Mouse (Mus musculus): Measurements from ENCODE around the gene Olfr1116. TPM values are rescaled to one million over a fixed set of nuclear protein-coding genes. Genes with fewer than 3 reads are reported as not detected.
"Not testable (repeated sequence)": the region's sequence is repeated elsewhere in the genome, so short reads cannot be mapped to it uniquely, and the experiment has no call there.

Gene Olfr1116
- not detected in 2 replicates for total RNA-seq (2014; rRNA removed)
- polyA plus RNA-seq (2015; fragmentation: Nextera tagmentation; extraction: Ambion mirVana): not detected in 2 replicates

- H3K9ac ChIP-seq (replicated peaks; ENCODE audit: low read length): no peak within 1 kb of the TSS
- H3K36me3 ChIP-seq (ENCODE audit: insufficient read depth, low read length): no peaks in the 10 kb centered on the region
- no peak within 1 kb of the TSS for H3K27ac ChIP-seq
- no peaks in the 10 kb centered on the region for H3K9me3 ChIP-seq (ENCODE audit: low read length)
- DNase-seq (ENCODE audit: low spot score) (no peak), ATAC-seq (no peak)
- H3K4me3 ChIP-seq (ENCODE audit: low read length): no peak within 1 kb of the TSS
- no peak within 1 kb of the TSS for H3K4me2 ChIP-seq (ENCODE audit: low read depth, low read length)
- no peaks in the 10 kb centered on the region for H3K27me3 ChIP-seq (ENCODE audit: insufficient read depth, low read length)
- WGBS: 91% methylated on average over 1 of the region's 1 CpGs
- no peak for TF ChIP-seq CTCF (IDR thresholded peaks at IDR 0.05; ENCODE audit: low read depth)
- no peaks in the 10 kb centered on the region for H3K4me1 ChIP-seq (ENCODE audit: insufficient read depth, low read length)
These were observed at the start of gene Olfr1116 for GRCm38 (mm10) chr2:87267234-87267633. Gene Olfr1116, plus strand, starts transcription at chr2:87267534.

GRCm38 (mm10) chr2:87247713-87248112 lies 19.6 kb upstream of the Olfr1116 start, which contains the start of gene Olfr1115:
Gene Olfr1115, plus strand, starts transcription at chr2:87248013.
- 88% methylated on average over 2 of the region's 2 CpGs for WGBS
- H3K4me3 ChIP-seq (ENCODE audit: low read length): no peak within 1 kb of the TSS
- H3K27me3 ChIP-seq (ENCODE audit: insufficient read depth, low read length): no peaks in the 10 kb centered on the region
- no peak within 1 kb of the TSS for H3K9ac ChIP-seq (replicated peaks; ENCODE audit: low read length)
- DNase-seq (ENCODE audit: low spot score) (no peak), ATAC-seq (no peak)
- TF ChIP-seq CTCF (IDR thresholded peaks at IDR 0.05; ENCODE audit: low read depth): no peak
- H3K9me3 ChIP-seq (ENCODE audit: low read length): no peaks in the 10 kb centered on the region
- H3K4me2 ChIP-seq (ENCODE audit: low read depth, low read length): no peak within 1 kb of the TSS
- no peaks in the 10 kb centered on the region for H3K36me3 ChIP-seq (ENCODE audit: insufficient read depth, low read length)
- H3K4me1 ChIP-seq (ENCODE audit: insufficient read depth, low read length): no peaks in the 10 kb centered on the region
- no peak within 1 kb of the TSS for H3K27ac ChIP-seq

- H3K9me3 ChIP-seq (ENCODE audit: low read length); ATAC-seq; H3K9ac ChIP-seq (replicated peaks; ENCODE audit: low read length); H3K36me3 ChIP-seq (ENCODE audit: insufficient read depth, low read length); H3K4me2 ChIP-seq (ENCODE audit: low read depth, low read length); H3K4me1 ChIP-seq (ENCODE audit: insufficient read depth, low read length); H3K27ac ChIP-seq; H3K4me3 ChIP-seq (ENCODE audit: low read length); H3K27me3 ChIP-seq (ENCODE audit: insufficient read depth, low read length); DNase-seq (ENCODE audit: low spot score): not testable (repeated sequence)
These were observed 26.6 kb downstream of the Olfr1116 start for GRCm38 (mm10) chr2:87293977-87294376.

GRCm38 (mm10) chr2:87307281-87307680 lies 39.9 kb downstream of the Olfr1116 start, which contains the start of gene Olfr1118:
Gene Olfr1118, plus strand, starts transcription at chr2:87307581.
- ATAC-seq: no peak
- TF ChIP-seq CTCF (IDR thresholded peaks at IDR 0.05; ENCODE audit: low read depth): no peak
- H3K9ac ChIP-seq (replicated peaks; ENCODE audit: low read length): no peak within 1 kb of the TSS

More at GRCm38 (mm10) chr2:87307281-87307680, 39.9 kb downstream of the Olfr1116 start, which contains the start of gene Olfr1118:
- no peaks in the 10 kb centered on the region for H3K36me3 ChIP-seq (ENCODE audit: insufficient read depth, low read length)
- DNase-seq (ENCODE audit: low spot score): no peak
- H3K4me3 ChIP-seq (ENCODE audit: low read length): no peak within 1 kb of the TSS
- no peaks in the 10 kb centered on the region for H3K9me3 ChIP-seq (ENCODE audit: low read length)
- WGBS: 79% methylated on average over 1 of the region's 1 CpGs
- no peaks in the 10 kb centered on the region for H3K4me1 ChIP-seq (ENCODE audit: insufficient read depth, low read length)
- H3K27me3 ChIP-seq (ENCODE audit: insufficient read depth, low read length): no peaks in the 10 kb centered on the region
- H3K4me2 ChIP-seq (ENCODE audit: low read depth, low read length): no peak within 1 kb of the TSS
- no peak within 1 kb of the TSS for H3K27ac ChIP-seq

Small RNA genes lying within 50 kb of the gene (microRNA-seq; reads per million reads assigned to microRNA genes)
- gene Gm27438: 0 reads per million in 2 experiments

Other genes with a start within 250 kb of the Olfr1116 start
- gene Olfr1104, start 240.5 kb upstream of the Olfr1116 start, total RNA-seq (2014; rRNA removed): not detected in 2 replicates
- not detected in 2 replicates for gene Olfr1104, start 240.5 kb upstream of the Olfr1116 start, polyA plus RNA-seq (2015; fragmentation: Nextera tagmentation; extraction: Ambion mirVana)
- gene Olfr1105, start 231.0 kb upstream of the Olfr1116 start, total RNA-seq (2014; rRNA removed): not detected in 2 replicates
- gene Olfr1105, start 231.0 kb upstream of the Olfr1116 start, polyA plus RNA-seq (2015; fragmentation: Nextera tagmentation; extraction: Ambion mirVana): not detected in 2 replicates
- not detected in 2 replicates for gene Olfr1106, start 215.3 kb upstream of the Olfr1116 start, total RNA-seq (2014; rRNA removed)
- gene Olfr1106, start 215.3 kb upstream of the Olfr1116 start, polyA plus RNA-seq (2015; fragmentation: Nextera tagmentation; extraction: Ambion mirVana): not detected in 2 replicates
- gene Olfr1107, start 191.7 kb upstream of the Olfr1116 start, total RNA-seq (2014; rRNA removed): not detected in 2 replicates
- not detected in 2 replicates for gene Olfr1107, start 191.7 kb upstream of the Olfr1116 start, polyA plus RNA-seq (2015; fragmentation: Nextera tagmentation; extraction: Ambion mirVana)
- not detected in 2 replicates for gene Olfr1109, start 171.5 kb upstream of the Olfr1116 start, total RNA-seq (2014; rRNA removed)
- not detected in 2 replicates for gene Olfr1109, start 171.5 kb upstream of the Olfr1116 start, polyA plus RNA-seq (2015; fragmentation: Nextera tagmentation; extraction: Ambion mirVana)
- not detected in 2 replicates for gene Olfr259, start 153.0 kb upstream of the Olfr1116 start, total RNA-seq (2014; rRNA removed)
- not detected in 2 replicates for gene Olfr259, start 153.0 kb upstream of the Olfr1116 start, polyA plus RNA-seq (2015; fragmentation: Nextera tagmentation; extraction: Ambion mirVana)
- not detected in 2 replicates for gene Olfr1110, start 127.2 kb upstream of the Olfr1116 start, total RNA-seq (2014; rRNA removed)
- not detected in 2 replicates for gene Olfr1110, start 127.2 kb upstream of the Olfr1116 start, polyA plus RNA-seq (2015; fragmentation: Nextera tagmentation; extraction: Ambion mirVana)
- not detected in 2 replicates for gene Olfr1111, start 114.9 kb upstream of the Olfr1116 start, total RNA-seq (2014; rRNA removed)
- not detected in 2 replicates for gene Olfr1111, start 114.9 kb upstream of the Olfr1116 start, polyA plus RNA-seq (2015; fragmentation: Nextera tagmentation; extraction: Ambion mirVana)
- gene Olfr1112, start 79.7 kb upstream of the Olfr1116 start, total RNA-seq (2014; rRNA removed): not detected in 2 replicates
- gene Olfr1112, start 79.7 kb upstream of the Olfr1116 start, polyA plus RNA-seq (2015; fragmentation: Nextera tagmentation; extraction: Ambion mirVana): not detected in 2 replicates
- gene Olfr1113, start 58.6 kb upstream of the Olfr1116 start, total RNA-seq (2014; rRNA removed): not detected in 2 replicates
- not detected in 2 replicates for gene Olfr1113, start 58.6 kb upstream of the Olfr1116 start, polyA plus RNA-seq (2015; fragmentation: Nextera tagmentation; extraction: Ambion mirVana)
- gene Olfr1115, start 19.5 kb upstream of the Olfr1116 start, total RNA-seq (2014; rRNA removed): not detected in 2 replicates
- not detected in 2 replicates for gene Olfr1115, start 19.5 kb upstream of the Olfr1116 start, polyA plus RNA-seq (2015; fragmentation: Nextera tagmentation; extraction: Ambion mirVana)
- not detected in 2 replicates for gene Olfr1118, start 40.0 kb downstream of the Olfr1116 start, total RNA-seq (2014; rRNA removed)
- gene Olfr1118, start 40.0 kb downstream of the Olfr1116 start, polyA plus RNA-seq (2015; fragmentation: Nextera tagmentation; extraction: Ambion mirVana): not detected in 2 replicates
- gene Olfr1120, start 87.3 kb downstream of the Olfr1116 start, total RNA-seq (2014; rRNA removed): not detected in 2 replicates
- not detected in 2 replicates for gene Olfr1120, start 87.3 kb downstream of the Olfr1116 start, polyA plus RNA-seq (2015; fragmentation: Nextera tagmentation; extraction: Ambion mirVana)
- not detected in 2 replicates for gene Olfr1121, start 102.4 kb downstream of the Olfr1116 start, total RNA-seq (2014; rRNA removed)
- gene Olfr1121, start 102.4 kb downstream of the Olfr1116 start, polyA plus RNA-seq (2015; fragmentation: Nextera tagmentation; extraction: Ambion mirVana): not detected in 2 replicates
- gene Olfr1122, start 118.3 kb downstream of the Olfr1116 start, total RNA-seq (2014; rRNA removed): not detected in 2 replicates
- gene Olfr1122, start 118.3 kb downstream of the Olfr1116 start, polyA plus RNA-seq (2015; fragmentation: Nextera tagmentation; extraction: Ambion mirVana): not detected in 2 replicates
- not detected in 2 replicates for gene Olfr1123, start 149.1 kb downstream of the Olfr1116 start, total RNA-seq (2014; rRNA removed)
- gene Olfr1123, start 149.1 kb downstream of the Olfr1116 start, polyA plus RNA-seq (2015; fragmentation: Nextera tagmentation; extraction: Ambion mirVana): not detected in 2 replicates
- gene Olfr1124, start 162.7 kb downstream of the Olfr1116 start, total RNA-seq (2014; rRNA removed): not detected in 2 replicates
- gene Olfr1124, start 162.7 kb downstream of the Olfr1116 start, polyA plus RNA-seq (2015; fragmentation: Nextera tagmentation; extraction: Ambion mirVana): 0.08 TPM in 1 of 2 replicates, not detected in the other
- not detected in 2 replicates for gene Olfr1126, start 186.4 kb downstream of the Olfr1116 start, total RNA-seq (2014; rRNA removed)
- not detected in 2 replicates for gene Olfr1126, start 186.4 kb downstream of the Olfr1116 start, polyA plus RNA-seq (2015; fragmentation: Nextera tagmentation; extraction: Ambion mirVana)
- not detected in 2 replicates for gene Pramel7, start 229.6 kb downstream of the Olfr1116 start, total RNA-seq (2014; rRNA removed)
- not detected in 2 replicates for gene Pramel7, start 229.6 kb downstream of the Olfr1116 start, polyA plus RNA-seq (2015; fragmentation: Nextera tagmentation; extraction: Ambion mirVana)
- not detected in 2 replicates for gene Pramel6, start 239.0 kb downstream of the Olfr1116 start, total RNA-seq (2014; rRNA removed)
- not detected in 2 replicates for gene Pramel6, start 239.0 kb downstream of the Olfr1116 start, polyA plus RNA-seq (2015; fragmentation: Nextera tagmentation; extraction: Ambion mirVana)